Mouse (Mus musculus): Measurements from ENCODE around the gene Lysmd1. TPM values are rescaled to one million over a fixed set of nuclear protein-coding genes. Genes with fewer than 3 reads are reported as not detected.
A peak's percentile ranks its signal among the peaks of the same experiment; 100 is the strongest.

Gene Lysmd1
- total and polyA plus RNA-seq, 2 experiments from 2014 or later, result 35.3 to 51.9 TPM

- ATAC-seq (ENCODE audit: low FRiP score) (no peak), DNase-seq (ENCODE audit: low spot score) (no peak)
- Histone ChIP-seq H3K4me2 (ENCODE audit: low read depth, low read length, poor library complexity, severe bottlenecking) (no peak overlapping the region), H3K27ac (ENCODE audit: low read depth, low read length) (no peak overlapping the region), H3K9ac (replicated peaks; ENCODE audit: low read length, poor library complexity, severe bottlenecking) (no peak overlapping the region), H3K27me3 (ENCODE audit: insufficient read depth, low read length) (no peaks in the 10 kb centered on the region), H3K4me1 (ENCODE audit: insufficient read depth, low read length) (no peaks in the 10 kb centered on the region), H3K36me3 (ENCODE audit: insufficient read depth, low read length) (no peaks in the 10 kb centered on the region), H3K4me3 (ENCODE audit: low read depth, low read length) (no peak overlapping the region), H3K9me3 (ENCODE audit: low read length) (no peaks in the 10 kb centered on the region)
- 43% methylated on average over 3 of the region's 3 CpGs for WGBS
- TF ChIP-seq CTCF (IDR thresholded peaks at IDR 0.05), result no peak
These were observed 14.0 kb downstream of the Lysmd1 start for GRCm38 (mm10) chr3:95147924-95148323.

DNA sequence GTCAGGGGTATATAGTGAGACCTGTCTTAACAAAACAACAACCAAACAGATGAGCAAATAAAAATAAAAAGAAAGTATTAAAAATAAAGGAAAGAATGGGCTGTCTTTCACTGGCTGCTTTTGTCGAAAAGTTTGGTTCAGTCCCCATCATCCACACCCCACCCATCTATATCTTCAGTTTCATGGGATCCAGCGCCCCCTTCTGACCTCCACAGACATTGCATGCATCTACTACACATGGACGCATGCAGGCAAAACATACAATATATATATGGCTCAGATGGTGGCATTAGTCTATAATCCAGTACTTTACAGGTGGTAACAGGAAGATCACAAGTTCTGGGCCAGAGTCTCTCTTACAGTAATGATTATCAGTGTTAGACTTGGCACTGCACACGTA lies 20.0 kb downstream of the Lysmd1 start:
- Histone ChIP-seq H3K27me3 (ENCODE audit: insufficient read depth, low read length) (no peaks in the 10 kb centered on the region), H3K4me2 (ENCODE audit: low read depth, low read length, poor library complexity, severe bottlenecking) (no peak overlapping the region), H3K27ac (ENCODE audit: low read depth, low read length) (no peak overlapping the region), H3K9ac (replicated peaks; ENCODE audit: low read length, poor library complexity, severe bottlenecking) (no peak overlapping the region), H3K9me3 (ENCODE audit: low read length) (no peaks in the 10 kb centered on the region), H3K4me3 (ENCODE audit: low read depth, low read length) (no peak overlapping the region), H3K4me1 (ENCODE audit: insufficient read depth, low read length) (no peaks in the 10 kb centered on the region), H3K36me3 (ENCODE audit: insufficient read depth, low read length) (no peaks in the 10 kb centered on the region)
- DNase-seq (ENCODE audit: low spot score), result no peak
- peak; percentile 62 for TF ChIP-seq CTCF (IDR thresholded peaks at IDR 0.05)
- 55% methylated on average over 4 of the region's 4 CpGs for WGBS
- ATAC-seq (ENCODE audit: low FRiP score), result no peak

DNA sequence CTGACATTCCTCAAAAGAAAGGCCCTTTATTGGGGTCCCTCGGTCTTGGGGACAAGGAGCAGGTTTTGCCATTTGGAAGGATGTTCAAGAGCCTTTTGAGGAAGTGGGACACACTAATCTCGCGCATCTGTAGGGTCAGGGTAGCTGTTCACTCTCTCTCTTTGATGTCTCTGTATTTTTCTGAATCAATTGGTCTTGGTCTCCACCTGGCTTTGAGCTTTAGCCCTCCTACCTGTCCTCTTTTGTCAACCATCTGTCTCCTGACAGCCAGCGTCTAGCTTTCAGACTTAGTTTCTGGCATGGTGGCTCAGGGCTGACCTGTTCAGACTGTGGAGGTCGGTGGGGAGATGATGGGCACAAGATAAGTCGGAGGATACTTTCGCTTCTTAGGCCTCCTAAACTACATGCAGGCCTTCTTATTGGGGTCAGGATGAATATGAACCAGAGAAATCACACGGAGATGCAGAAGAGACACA lies 25.7 kb downstream of the Lysmd1 start:
- Histone ChIP-seq H3K27me3 (ENCODE audit: insufficient read depth, low read length) (no peaks in the 10 kb centered on the region), H3K9ac (replicated peaks; ENCODE audit: low read length, poor library complexity, severe bottlenecking) (peak overlapping the region; percentile 48), H3K4me2 (ENCODE audit: low read depth, low read length, poor library complexity, severe bottlenecking) (peak overlapping the region; percentile 76), H3K36me3 (ENCODE audit: insufficient read depth, low read length) (peaks cover 2% of the 10 kb centered on the region; the same call in 1 of the 2 replicates), H3K4me3 (ENCODE audit: low read depth, low read length) (peak overlapping the region; percentile 85), H3K4me1 (ENCODE audit: insufficient read depth, low read length) (peaks cover 30% of the 10 kb centered on the region), H3K9me3 (ENCODE audit: low read length) (no peaks in the 10 kb centered on the region), H3K27ac (ENCODE audit: low read depth, low read length) (peak overlapping the region; percentile 51; the same call in 1 of the 2 replicates)
- no peak for TF ChIP-seq CTCF (IDR thresholded peaks at IDR 0.05)
- WGBS, result 14% methylated on average over 8 of the region's 8 CpGs
- no peak for ATAC-seq (ENCODE audit: low FRiP score)
- DNase-seq (ENCODE audit: low spot score), result no peak

GRCm38 (mm10) chr3:95159987-95160963 lies 26.4 kb downstream of the Lysmd1 start, which contains the start of gene Sema6c:
TSS of gene Sema6c (plus strand) at chr3:95160457.
- H3K9ac ChIP-seq (replicated peaks; ENCODE audit: low read length, poor library complexity, severe bottlenecking), result peak within 1 kb of the TSS; percentile 80
- peak within 1 kb of the TSS; percentile 79 for H3K27ac ChIP-seq (ENCODE audit: low read depth, low read length)
- no peak; the same call in 1 of the 2 replicates for TF ChIP-seq CTCF (IDR thresholded peaks at IDR 0.05)
- peaks cover 2% of the 10 kb centered on the region for H3K36me3 ChIP-seq (ENCODE audit: insufficient read depth, low read length)
- peaks cover 30% of the 10 kb centered on the region for H3K4me1 ChIP-seq (ENCODE audit: insufficient read depth, low read length)
- H3K4me2 ChIP-seq (ENCODE audit: low read depth, low read length, poor library complexity, severe bottlenecking), result peak within 1 kb of the TSS; percentile 76
- ATAC-seq (ENCODE audit: low FRiP score) (peak; percentile 94), DNase-seq (ENCODE audit: low spot score) (peak; percentile 96)
- no peaks in the 10 kb centered on the region for H3K9me3 ChIP-seq (ENCODE audit: low read length)
- WGBS, result under 1% methylated on average over 65 of the region's 66 CpGs
- no peaks in the 10 kb centered on the region for H3K27me3 ChIP-seq (ENCODE audit: insufficient read depth, low read length)
- H3K4me3 ChIP-seq (ENCODE audit: low read depth, low read length), result peak within 1 kb of the TSS; percentile 85

- ATAC-seq (ENCODE audit: low FRiP score) (peak; percentile 31), DNase-seq (ENCODE audit: low spot score) (no peak)
- H3K27me3 ChIP-seq (ENCODE audit: insufficient read depth, low read length), result no peaks in the 10 kb centered on the region
- peak overlapping the region; percentile 79 for H3K27ac ChIP-seq (ENCODE audit: low read depth, low read length)
- WGBS, result 2% methylated on average over 25 of the region's 30 CpGs
- no peaks in the 10 kb centered on the region for H3K9me3 ChIP-seq (ENCODE audit: low read length)
- peak overlapping the region; percentile 80 for H3K9ac ChIP-seq (replicated peaks; ENCODE audit: low read length, poor library complexity, severe bottlenecking)
- peaks cover 4% of the 10 kb centered on the region for H3K36me3 ChIP-seq (ENCODE audit: insufficient read depth, low read length)
- peak overlapping the region; percentile 85 for H3K4me3 ChIP-seq (ENCODE audit: low read depth, low read length)
- peaks cover 30% of the 10 kb centered on the region for H3K4me1 ChIP-seq (ENCODE audit: insufficient read depth, low read length)
- peak overlapping the region; percentile 76 for H3K4me2 ChIP-seq (ENCODE audit: low read depth, low read length, poor library complexity, severe bottlenecking)
- no peak for TF ChIP-seq CTCF (IDR thresholded peaks at IDR 0.05)
These were observed 27.2 kb downstream of the Lysmd1 start for GRCm38 (mm10) chr3:95161041-95161551.

Measured in midbrain, postnatal 0 days (tissue).